Mouse (Mus musculus): Measurements from ENCODE around the gene Olfr157.
A peak's percentile ranks its signal among the peaks of the same experiment; 100 is the strongest.

The Olfr157 gene

GRCm38 (mm10) chr4:43840101-43840500 is at the start of gene Olfr157:
Gene Olfr157 (minus strand): TSS chr4:43840201.
- DNase-seq (ENCODE audit: low spot score in 2 of 2), result no peak

- DNase-seq (ENCODE audit: low spot score in 2 of 2), result no peak
Observed at GRCm38 (mm10) chr4:43884196-43884595, 44.2 kb upstream of the Olfr157 start.

GRCm38 (mm10) chr4:43879566-43879965 is 39.6 kb upstream of the Olfr157 start:
- no peak for DNase-seq (ENCODE audit: low spot score in 2 of 2)

GRCm38 (mm10) chr4:43878121-43878776 is 38.2 kb upstream of the Olfr157 start:
- no peak for DNase-seq (ENCODE audit: low spot score in 2 of 2)

- DNase-seq (ENCODE audit: low spot score in 2 of 2), result no peak
Observed at GRCm38 (mm10) chr4:43877230-43877629, 37.2 kb upstream of the Olfr157 start.

- no peak for DNase-seq (ENCODE audit: low spot score in 2 of 2)
Observed at GRCm38 (mm10) chr4:43875919-43876411, 36.0 kb upstream of the Olfr157 start.

- peak; percentile 49 to 52 for DNase-seq (ENCODE audit: low spot score in 2 of 2)
Observed at GRCm38 (mm10) chr4:43875160-43875918, 35.3 kb upstream of the Olfr157 start, which contains the start of gene Reck. Gene Reck (plus strand): TSS chr4:43875530.

- no peak for DNase-seq (ENCODE audit: low spot score in 2 of 2)
Observed at GRCm38 (mm10) chr4:43874501-43874900, 34.5 kb upstream of the Olfr157 start.

- no peak for DNase-seq (ENCODE audit: low spot score in 2 of 2)
Observed at GRCm38 (mm10) chr4:43869821-43870220, 29.8 kb upstream of the Olfr157 start.

- no peak for DNase-seq (ENCODE audit: low spot score in 2 of 2)
Observed at GRCm38 (mm10) chr4:43863298-43863697, 23.3 kb upstream of the Olfr157 start.

GRCm38 (mm10) chr4:43860744-43861519 is 20.9 kb upstream of the Olfr157 start:
- DNase-seq (ENCODE audit: low spot score in 2 of 2), result peak in 1 of 2 experiments; percentile 9

GRCm38 (mm10) chr4:43859886-43860285 is 19.9 kb upstream of the Olfr157 start:
- no peak for DNase-seq (ENCODE audit: low spot score in 2 of 2)

- DNase-seq (ENCODE audit: low spot score in 2 of 2), result no peak
Observed at GRCm38 (mm10) chr4:43854101-43854500, 14.1 kb upstream of the Olfr157 start.

- DNase-seq (ENCODE audit: low spot score in 2 of 2), result no peak
Observed at GRCm38 (mm10) chr4:43851265-43851664, 11.3 kb upstream of the Olfr157 start, which contains the start of gene Olfr155. Gene Olfr155 (plus strand): TSS chr4:43851565.

GRCm38 (mm10) chr4:43838326-43838725 is 1.7 kb downstream of the Olfr157 start:
- no peak for DNase-seq (ENCODE audit: low spot score in 2 of 2)

GRCm38 (mm10) chr4:43834749-43835148 is 5.3 kb downstream of the Olfr157 start:
- DNase-seq (ENCODE audit: low spot score in 2 of 2), result no peak

GRCm38 (mm10) chr4:43833752-43834151 is 6.2 kb downstream of the Olfr157 start:
- DNase-seq (ENCODE audit: low spot score in 2 of 2), result no peak

GRCm38 (mm10) chr4:43832031-43832430 is 8.0 kb downstream of the Olfr157 start:
- no peak for DNase-seq (ENCODE audit: low spot score in 2 of 2)

GRCm38 (mm10) chr4:43828806-43829205 is 11.2 kb downstream of the Olfr157 start:
- no peak for DNase-seq (ENCODE audit: low spot score in 2 of 2)

GRCm38 (mm10) chr4:43823845-43824337 is 16.1 kb downstream of the Olfr157 start, which contains the start of gene Olfr156:
Gene Olfr156 (minus strand): TSS chr4:43823895.
- DNase-seq (ENCODE audit: low spot score in 2 of 2), result no peak

- no peak for DNase-seq (ENCODE audit: low spot score in 2 of 2)
Observed at GRCm38 (mm10) chr4:43822896-43823550, 17.0 kb downstream of the Olfr157 start.
